Mouse (Mus musculus) right cerebral cortex, postnatal 4 days (tissue): Measurements from ENCODE around the gene Pou6f2.
A peak's percentile ranks its signal among the peaks of the same experiment; 100 is the strongest.

Source experiments
- DNase-seq: peaks from one replicate; pipeline ENCODE4 v3.0.0-alpha.2; 2022

The Pou6f2 gene

GRCm38 (mm10) chr13:18397586-18397985 lies at the start of gene Pou6f2:
Gene Pou6f2, minus strand, starts transcription at chr13:18397686.
- no peak for DNase-seq

GRCm38 (mm10) chr13:18439858-18440257 lies 42.4 kb upstream of the Pou6f2 start:
- DNase-seq, result no peak

GRCm38 (mm10) chr13:18387673-18388072 lies 9.8 kb downstream of the Pou6f2 start:
- no peak for DNase-seq

- no peak for DNase-seq
These were observed 34.1 kb downstream of the Pou6f2 start for GRCm38 (mm10) chr13:18363373-18363772.

GRCm38 (mm10) chr13:18344580-18345333 lies 52.7 kb downstream of the Pou6f2 start:
- no peak for DNase-seq

GRCm38 (mm10) chr13:18338910-18339501 lies 58.5 kb downstream of the Pou6f2 start:
- no peak for DNase-seq

- DNase-seq, result no peak
These were observed 59.5 kb downstream of the Pou6f2 start for GRCm38 (mm10) chr13:18338022-18338421.

GRCm38 (mm10) chr13:18334035-18334434 lies 63.5 kb downstream of the Pou6f2 start:
- no peak for DNase-seq

- no peak for DNase-seq
These were observed 64.9 kb downstream of the Pou6f2 start for GRCm38 (mm10) chr13:18332596-18332995.

- no peak for DNase-seq
These were observed 73.4 kb downstream of the Pou6f2 start for GRCm38 (mm10) chr13:18323980-18324678.

GRCm38 (mm10) chr13:18323407-18323806 lies 74.1 kb downstream of the Pou6f2 start:
- DNase-seq, result peak; percentile 20

GRCm38 (mm10) chr13:18312613-18313012 lies 84.9 kb downstream of the Pou6f2 start:
- DNase-seq, result no peak

- no peak for DNase-seq
These were observed 88.5 kb downstream of the Pou6f2 start for GRCm38 (mm10) chr13:18309024-18309423.

GRCm38 (mm10) chr13:18306506-18307145 lies 90.9 kb downstream of the Pou6f2 start:
- no peak for DNase-seq

GRCm38 (mm10) chr13:18299966-18300365 lies 97.5 kb downstream of the Pou6f2 start:
- no peak for DNase-seq

GRCm38 (mm10) chr13:18293438-18293837 lies 104.0 kb downstream of the Pou6f2 start:
- no peak for DNase-seq

GRCm38 (mm10) chr13:18290253-18290914 lies 107.1 kb downstream of the Pou6f2 start:
- DNase-seq, result no peak

GRCm38 (mm10) chr13:18287536-18287935 lies 110.0 kb downstream of the Pou6f2 start:
- DNase-seq, result no peak

- DNase-seq, result no peak
These were observed 115.0 kb downstream of the Pou6f2 start for GRCm38 (mm10) chr13:18282361-18282982.

- DNase-seq, result peak; percentile 38
These were observed 116.4 kb downstream of the Pou6f2 start for GRCm38 (mm10) chr13:18281084-18281483.

GRCm38 (mm10) chr13:18253131-18253530 lies 144.4 kb downstream of the Pou6f2 start:
- no peak for DNase-seq

GRCm38 (mm10) chr13:18218566-18219234 lies 178.8 kb downstream of the Pou6f2 start:
- DNase-seq, result peak; percentile 44
